Mouse (Mus musculus) ES-Bruce4 (cell line): ENCODE measurements around the gene Arfip1. TPM values are rescaled to one million over a fixed set of nuclear protein-coding genes. Genes with fewer than 3 reads are reported as not detected.

Experiments used
- H3K27ac ChIP-seq: 2 replicates; pipeline ENCODE4 v1.5.1; 2012; ENCODE audit warnings: low read length, inconsistent platforms; ENCODE audit not compliant: insufficient read depth
- H3K27me3 ChIP-seq: 2 replicates; pipeline ENCODE4 v1.6.1; 2012; ENCODE audit warnings: mild to moderate bottlenecking, low read length, inconsistent platforms; ENCODE audit not compliant: control insufficient read depth, poor library complexity, insufficient read depth, severe bottlenecking
- H3K36me3 ChIP-seq: 2 replicates; pipeline ENCODE4 v1.6.1; 2012; ENCODE audit warnings: inconsistent platforms, mild to moderate bottlenecking, low read length, moderate library complexity; ENCODE audit not compliant: control insufficient read depth, poor library complexity, insufficient read depth, severe bottlenecking
- H3K4me1 ChIP-seq: one replicate; pipeline ENCODE4 v1.8.1; 2011; ENCODE audit warnings: low read length; ENCODE audit not compliant: control insufficient read depth, insufficient read depth
- H3K4me3 ChIP-seq: 2 replicates; pipeline ENCODE4 v1.5.1; 2011; ENCODE audit warnings: low read depth, mild to moderate bottlenecking, low read length
- H3K9ac ChIP-seq: 2 replicates; pipeline ENCODE4 v1.6.1; 2012; ENCODE audit warnings: low read depth, mild to moderate bottlenecking, inconsistent platforms; ENCODE audit not compliant: poor library complexity, severe bottlenecking
- H3K9me3 ChIP-seq: replicated peaks from 2 replicates; pipeline ENCODE4 v1.6.1; 2012; ENCODE audit warnings: mild to moderate bottlenecking, low read length, inconsistent platforms; ENCODE audit not compliant: control insufficient read depth, poor library complexity, insufficient read depth, severe bottlenecking
- CTCF ChIP-seq: IDR thresholded peaks from one replicate; pipeline ENCODE4 v1.8.1; 2011; ENCODE audit warnings: low read depth, low read length
- EP300 ChIP-seq: IDR thresholded peaks from 2 replicates; pipeline ENCODE4 v1.6.1; 2011; ENCODE audit warnings: low read depth, low read length; ENCODE audit not compliant: insufficient read depth
- POLR2A ChIP-seq: IDR thresholded peaks from one replicate; pipeline ENCODE4 v1.8.1; 2011; ENCODE audit warnings: low read length; ENCODE audit not compliant: insufficient read depth
- polyA plus RNA-seq: library from polyadenylated mRNA; stranded (reverse); fragments of >200 nt; gene quantifications from 2 replicates; pipeline ENCODE4 v1.2.4, GENCODE M21; 2011; ENCODE audit warnings: low read depth; ENCODE audit not compliant: missing spikeins, insufficient read depth, insufficient read length

Gene Arfip1
- polyA plus RNA-seq, 1 experiment = 32.9 TPM

- H3K27ac ChIP-seq = no peak overlapping the region
Observed at GRCm38 (mm10) chr3:84512774-84513515, 69.5 kb downstream of the Arfip1 start.

GRCm38 (mm10) chr3:84505193-84505592, 77.2 kb downstream of the Arfip1 start:
- no peak overlapping the region for H3K9ac ChIP-seq
- no peak overlapping the region for H3K4me3 ChIP-seq
- no peaks in the 10 kb centered on the region for H3K9me3 ChIP-seq
- TF ChIP-seq CTCF = no peak
- no peak for TF ChIP-seq EP300
- no peak for TF ChIP-seq POLR2A
- no peaks in the 10 kb centered on the region for H3K27me3 ChIP-seq
- H3K36me3 ChIP-seq = no peaks in the 10 kb centered on the region
- H3K4me1 ChIP-seq = no peaks in the 10 kb centered on the region
- no peak overlapping the region for H3K27ac ChIP-seq

More at GRCm38 (mm10) chr3:84512774-84513515, 69.5 kb downstream of the Arfip1 start:
- no peak overlapping the region for H3K9ac ChIP-seq
- H3K9me3 ChIP-seq = no peaks in the 10 kb centered on the region
- H3K27me3 ChIP-seq = no peaks in the 10 kb centered on the region
- no peaks in the 10 kb centered on the region; the same call in 1 of the 2 replicates for H3K36me3 ChIP-seq
- H3K4me1 ChIP-seq = peaks cover 3% of the 10 kb centered on the region
- H3K4me3 ChIP-seq = no peak overlapping the region
- TF ChIP-seq EP300 = no peak
- no peak for TF ChIP-seq CTCF
- no peak for TF ChIP-seq POLR2A

- H3K36me3 ChIP-seq = no peaks in the 10 kb centered on the region
- H3K27ac ChIP-seq = no peak overlapping the region
- H3K9me3 ChIP-seq = no peaks in the 10 kb centered on the region
- TF ChIP-seq POLR2A (no peak), CTCF (no peak), EP300 (no peak)
- no peaks in the 10 kb centered on the region for H3K27me3 ChIP-seq
- H3K4me1 ChIP-seq = no peaks in the 10 kb centered on the region
- H3K9ac ChIP-seq = no peak overlapping the region
- H3K4me3 ChIP-seq = no peak overlapping the region
Observed at GRCm38 (mm10) chr3:84504291-84504690, 78.1 kb downstream of the Arfip1 start.

GRCm38 (mm10) chr3:84502101-84502500, 80.3 kb downstream of the Arfip1 start:
- Histone ChIP-seq H3K27me3 (no peaks in the 10 kb centered on the region), H3K9me3 (no peaks in the 10 kb centered on the region), H3K4me1 (no peaks in the 10 kb centered on the region), H3K9ac (no peak overlapping the region), H3K36me3 (no peaks in the 10 kb centered on the region), H3K4me3 (no peak overlapping the region), H3K27ac (no peak overlapping the region)
- no peak for TF ChIP-seq EP300
- no peak for TF ChIP-seq POLR2A
- no peak for TF ChIP-seq CTCF

GRCm38 (mm10) chr3:84500491-84500890, 81.9 kb downstream of the Arfip1 start:
- H3K9ac ChIP-seq = no peak overlapping the region
- no peaks in the 10 kb centered on the region for H3K27me3 ChIP-seq
- no peaks in the 10 kb centered on the region for H3K4me1 ChIP-seq
- no peak overlapping the region for H3K4me3 ChIP-seq
- TF ChIP-seq POLR2A (no peak), CTCF (no peak), EP300 (no peak)
- H3K27ac ChIP-seq = no peak overlapping the region
- no peaks in the 10 kb centered on the region for H3K36me3 ChIP-seq
- no peaks in the 10 kb centered on the region for H3K9me3 ChIP-seq

GRCm38 (mm10) chr3:84497718-84498117, 84.7 kb downstream of the Arfip1 start:
- Histone ChIP-seq H3K27ac (no peak overlapping the region), H3K36me3 (no peaks in the 10 kb centered on the region)
- no peak for TF ChIP-seq EP300
- TF ChIP-seq POLR2A = no peak
- TF ChIP-seq CTCF = no peak

More at GRCm38 (mm10) chr3:84497718-84498117, 84.7 kb downstream of the Arfip1 start:
- Histone ChIP-seq H3K9me3 (no peaks in the 10 kb centered on the region), H3K9ac (no peak overlapping the region), H3K4me3 (no peak overlapping the region), H3K27me3 (no peaks in the 10 kb centered on the region), H3K4me1 (no peaks in the 10 kb centered on the region)
